Mouse (Mus musculus) limb, embryonic 12.5 days (tissue): ENCODE data around the gene Bpifc. TPM values are rescaled to one million over a fixed set of nuclear protein-coding genes. Genes with fewer than 3 reads are reported as not detected.
"Not testable (repeated sequence)": the region's sequence is repeated elsewhere in the genome, so short reads cannot be mapped to it uniquely, and the experiment has no call there.

ENCODE experiments used
- ATAC-seq: fragments of 200-750 bp; cut with Nextera tagmentation; 2 replicates; pipeline ENCODE4 v1.8.0; 2017; ENCODE audit warnings: low read depth, moderate TSS enrichment; ENCODE audit not compliant: insufficient number of reproducible peaks, insufficient read depth, low FRiP score, low TSS enrichment
- H3K27ac ChIP-seq: fragments of 300-500 bp; sonication (generic); 2 replicates; pipeline ENCODE4 v1.5.1; 2016; ENCODE audit warnings: mild to moderate bottlenecking, moderate library complexity
- H3K27me3 ChIP-seq: fragments of 300-500 bp; sonication (generic); 2 replicates; pipeline ENCODE4 v1.6.1; 2016; ENCODE audit warnings: mild to moderate bottlenecking, moderate library complexity
- H3K36me3 ChIP-seq: fragments of 300-500 bp; sonication (generic); 2 replicates; pipeline ENCODE4 v1.6.1; 2016; ENCODE audit warnings: mild to moderate bottlenecking, moderate library complexity
- H3K4me1 ChIP-seq: fragments of 300-500 bp; sonication (generic); replicated peaks from 2 replicates; pipeline ENCODE4 v1.6.1; 2016
- H3K4me2 ChIP-seq: fragments of 300-500 bp; sonication (generic); 2 replicates; pipeline ENCODE4 v1.6.1; 2016; ENCODE audit warnings: mild to moderate bottlenecking, moderate library complexity
- H3K4me3 ChIP-seq: fragments of 300-500 bp; sonication (generic); replicated peaks from 2 replicates; pipeline ENCODE4 v1.5.1; 2016; ENCODE audit warnings: mild to moderate bottlenecking
- H3K9ac ChIP-seq: fragments of 300-500 bp; sonication (generic); replicated peaks from 2 replicates; pipeline ENCODE4 v1.6.1; 2016; ENCODE audit warnings: mild to moderate bottlenecking, moderate library complexity
- H3K9me3 ChIP-seq: fragments of 300-500 bp; sonication (generic); 2 replicates; pipeline ENCODE4 v1.6.1; 2016; ENCODE audit warnings: mild to moderate bottlenecking, moderate library complexity
- WGBS: fragments of 180-500 bp; shearing (Covaris S2); methylation state at CpG from one replicate; pipeline ENCODE4 v1.1.7; 2016; 5-methylcytosine and 5-hydroxymethylcytosine counted together
- polyA plus RNA-seq: library from polyadenylated mRNA; unstranded; fragments of >200 nt; fragmentation: Nextera tagmentation; extraction: Ambion mirVana; gene quantifications from 2 replicates; pipeline ENCODE4 v1.2.1, GENCODE M21; 2016

The Bpifc gene
- polyA plus RNA-seq, 1 experiment from 2014 or later, result 0.16 TPM

- peaks cover 42% of the 10 kb centered on the region for H3K36me3 ChIP-seq
- peaks cover 7% of the 10 kb centered on the region; the same call in 1 of the 2 replicates for H3K4me1 ChIP-seq
- no peaks in the 10 kb centered on the region for H3K27me3 ChIP-seq
- no peak for ATAC-seq
- no peak overlapping the region for H3K4me3 ChIP-seq
- H3K9ac ChIP-seq, result no peak overlapping the region
- H3K4me2 ChIP-seq, result no peak overlapping the region
- no peaks in the 10 kb centered on the region for H3K9me3 ChIP-seq
- no peak overlapping the region for H3K27ac ChIP-seq
- WGBS, result 96% methylated on average over 2 of the region's 2 CpGs
Observed at GRCm38 (mm10) chr10:86034007-86034728, 22.5 kb upstream of the Bpifc start.

- Histone ChIP-seq H3K4me1 (peaks cover 7% of the 10 kb centered on the region; the same call in 1 of the 2 replicates), H3K27ac (peak overlapping the region; percentile 69), H3K4me2 (no peak overlapping the region), H3K9me3 (no peaks in the 10 kb centered on the region), H3K27me3 (no peaks in the 10 kb centered on the region), H3K36me3 (peaks cover 37% of the 10 kb centered on the region), H3K4me3 (no peak overlapping the region), H3K9ac (no peak overlapping the region)
- ATAC-seq, result peak; percentile 68; the same call in 1 of the 2 replicates
- WGBS, result 53% methylated on average over 3 of the region's 3 CpGs
Observed at GRCm38 (mm10) chr10:86032517-86032916, 20.8 kb upstream of the Bpifc start.

GRCm38 (mm10) chr10:86030743-86031142, 19.0 kb upstream of the Bpifc start:
- H3K4me2 ChIP-seq, result no peak overlapping the region
- H3K36me3 ChIP-seq, result peaks cover 29% of the 10 kb centered on the region
- H3K9ac ChIP-seq, result no peak overlapping the region
- no peaks in the 10 kb centered on the region for H3K9me3 ChIP-seq
- H3K4me3 ChIP-seq, result no peak overlapping the region
- H3K27me3 ChIP-seq, result no peaks in the 10 kb centered on the region
- H3K27ac ChIP-seq, result no peak overlapping the region
- peaks cover 7% of the 10 kb centered on the region; the same call in 1 of the 2 replicates for H3K4me1 ChIP-seq
- 87% methylated on average over 7 of the region's 7 CpGs for WGBS
- ATAC-seq, result no peak

GRCm38 (mm10) chr10:86026807-86027206, 15.1 kb upstream of the Bpifc start:
- ATAC-seq, H3K4me3 ChIP-seq, H3K27ac ChIP-seq, H3K4me1 ChIP-seq, H3K27me3 ChIP-seq, H3K9me3 ChIP-seq, H3K4me2 ChIP-seq, H3K9ac ChIP-seq: not testable (repeated sequence)
- WGBS, result 80% methylated on average over 1 of the region's 1 CpGs
- peaks cover 31% of the 10 kb centered on the region for H3K36me3 ChIP-seq

GRCm38 (mm10) chr10:86026354-86026753, 14.7 kb upstream of the Bpifc start:
- Histone ChIP-seq H3K36me3 (peaks cover 31% of the 10 kb centered on the region), H3K27ac (no peak overlapping the region), H3K4me2 (no peak overlapping the region), H3K4me3 (no peak overlapping the region), H3K9ac (no peak overlapping the region), H3K9me3 (no peaks in the 10 kb centered on the region), H3K4me1 (peaks cover 10% of the 10 kb centered on the region), H3K27me3 (no peaks in the 10 kb centered on the region)
- WGBS, result 83% methylated on average over 3 of the region's 3 CpGs
- no peak for ATAC-seq

- no peaks in the 10 kb centered on the region for H3K27me3 ChIP-seq
- 69% methylated on average over 2 of the region's 2 CpGs for WGBS
Observed at GRCm38 (mm10) chr10:86025906-86026305, 14.2 kb upstream of the Bpifc start.

GRCm38 (mm10) chr10:86023149-86023548, 11.5 kb upstream of the Bpifc start:
- H3K9me3 ChIP-seq, result no peaks in the 10 kb centered on the region
- no peaks in the 10 kb centered on the region for H3K27me3 ChIP-seq
- H3K4me3 ChIP-seq, result 0 out of 2 replicates have a peak overlapping the region, but pooled peaks have one; percentile 88
- peaks cover 6% of the 10 kb centered on the region; the same call in 1 of the 2 replicates for H3K36me3 ChIP-seq
- no peak for ATAC-seq
- no peak overlapping the region for H3K27ac ChIP-seq
- peaks cover 11% of the 10 kb centered on the region for H3K4me1 ChIP-seq
- peak overlapping the region; percentile 74 for H3K4me2 ChIP-seq
- H3K9ac ChIP-seq, result no peak overlapping the region

More at GRCm38 (mm10) chr10:86025906-86026305, 14.2 kb upstream of the Bpifc start:
- Histone ChIP-seq H3K4me3 (no peak overlapping the region), H3K9ac (no peak overlapping the region), H3K36me3 (peaks cover 27% of the 10 kb centered on the region), H3K9me3 (no peaks in the 10 kb centered on the region), H3K27ac (no peak overlapping the region), H3K4me2 (no peak overlapping the region), H3K4me1 (peaks cover 11% of the 10 kb centered on the region)
- no peak for ATAC-seq

GRCm38 (mm10) chr10:86022474-86022816, 10.8 kb upstream of the Bpifc start:
- peak overlapping the region; percentile 94; the same call in 1 of the 2 replicates for H3K27ac ChIP-seq
- ATAC-seq, result peak; percentile 28; the same call in 1 of the 2 replicates
- no peaks in the 10 kb centered on the region for H3K27me3 ChIP-seq
- H3K36me3 ChIP-seq, result peaks cover 6% of the 10 kb centered on the region; the same call in 1 of the 2 replicates
- H3K9me3 ChIP-seq, result no peaks in the 10 kb centered on the region
- H3K4me2 ChIP-seq, result peak overlapping the region; percentile 74
- 6% methylated on average over 6 of the region's 6 CpGs for WGBS
- H3K4me1 ChIP-seq, result peaks cover 11% of the 10 kb centered on the region
- peak overlapping the region; percentile 88 for H3K4me3 ChIP-seq
- peak overlapping the region; percentile 83 for H3K9ac ChIP-seq

GRCm38 (mm10) chr10:86021749-86022473, 10.2 kb upstream of the Bpifc start, which contains the start of gene Fbxo7:
Fbxo7 (plus strand) TSS chr10:86021972.
- Histone ChIP-seq H3K27ac (peak within 1 kb of the TSS; percentile 94), H3K36me3 (peaks cover 6% of the 10 kb centered on the region; the same call in 1 of the 2 replicates), H3K9me3 (no peaks in the 10 kb centered on the region), H3K4me1 (peaks cover 11% of the 10 kb centered on the region), H3K9ac (peak within 1 kb of the TSS; percentile 83), H3K4me3 (peak within 1 kb of the TSS; percentile 88), H3K4me2 (peak within 1 kb of the TSS; percentile 74), H3K27me3 (no peaks in the 10 kb centered on the region)
- peak; percentile 94 for ATAC-seq
- WGBS, result under 1% methylated on average over 76 of the region's 82 CpGs

GRCm38 (mm10) chr10:86021408-86021748, 9.7 kb upstream of the Bpifc start:
- peak overlapping the region; percentile 88 for H3K4me3 ChIP-seq
- no peak overlapping the region for H3K27ac ChIP-seq
- H3K4me1 ChIP-seq, result peaks cover 11% of the 10 kb centered on the region
- H3K27me3 ChIP-seq, result no peaks in the 10 kb centered on the region
- H3K36me3 ChIP-seq, result peaks cover 6% of the 10 kb centered on the region; the same call in 1 of the 2 replicates
- peak; percentile 33; the same call in 1 of the 2 replicates for ATAC-seq
- peak overlapping the region; percentile 74 for H3K4me2 ChIP-seq
- H3K9me3 ChIP-seq, result no peaks in the 10 kb centered on the region
- H3K9ac ChIP-seq, result no peak overlapping the region
- WGBS, result 0% methylated on average over 3 of the region's 3 CpGs

GRCm38 (mm10) chr10:86018813-86019212, 7.1 kb upstream of the Bpifc start:
- H3K27ac ChIP-seq, result no peak overlapping the region
- H3K4me1 ChIP-seq, result peaks cover 10% of the 10 kb centered on the region
- H3K4me2 ChIP-seq, result no peak overlapping the region
- H3K27me3 ChIP-seq, result no peaks in the 10 kb centered on the region
- no peaks in the 10 kb centered on the region for H3K36me3 ChIP-seq
- no peaks in the 10 kb centered on the region for H3K9me3 ChIP-seq
- no peak overlapping the region for H3K9ac ChIP-seq
- no peak for ATAC-seq
- H3K4me3 ChIP-seq, result no peak overlapping the region
- 35% methylated on average over 5 of the region's 5 CpGs for WGBS
